Mouse (Mus musculus): ENCODE measurements at regions not wholly inside any gene's neighbourhood (a gene's known extent, or its start where the extent isn't known, plus 50 kb on each side); places are given as distances from the start of the nearest gene placed in this dataset.

DNA sequence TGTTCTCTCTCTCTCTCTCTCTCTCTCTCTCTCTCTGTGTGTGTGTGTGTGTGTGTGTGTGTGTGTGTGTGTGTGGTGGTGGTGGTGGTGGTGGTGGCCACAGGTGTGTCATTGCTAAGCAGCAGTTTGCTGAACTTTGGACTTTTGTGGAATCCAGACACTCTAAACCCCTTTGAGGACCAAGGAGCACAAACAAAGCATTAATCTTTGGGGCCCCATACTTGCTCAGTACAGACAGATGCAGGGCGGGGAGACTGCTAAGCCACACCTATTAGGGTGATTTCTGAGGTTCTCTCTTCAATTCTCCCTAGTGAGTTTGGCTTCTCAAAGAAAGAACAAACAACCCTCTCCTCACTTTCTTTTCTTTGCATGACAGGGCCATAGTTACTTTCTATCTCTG is 158.1 kb upstream of the Ctnnb1 start:
- no peak for TF ChIP-seq CTCF (conservative IDR thresholded peaks at IDR 0.05; ENCODE audit: low read length)
- TF ChIP-seq NANOG (IDR thresholded peaks at IDR 0.05; ENCODE audit: borderline replicate concordance, low read length), result no peak
- no peak for TF ChIP-seq POU5F1 (IDR thresholded peaks at IDR 0.05; ENCODE audit: borderline replicate concordance, low read length)

Measured in E14TG2a.4 (cell line).